Mouse (Mus musculus) small intestine, adult 2 months (tissue): ENCODE measurements around the gene Pml. TPM values are rescaled to one million over a fixed set of nuclear protein-coding genes. Genes with fewer than 3 reads are reported as not detected.

Experiments used
- H3K27ac ChIP-seq: fragments of 200-500 bp; 2 replicates; pipeline ENCODE4 v1.5.1; 2012; ENCODE audit warnings: low read depth, low read length, control low read depth, inconsistent platforms; ENCODE audit not compliant: insufficient read depth
- H3K27me3 ChIP-seq: fragments of 200-500 bp; 2 replicates; pipeline ENCODE4 v1.6.1; 2012; ENCODE audit warnings: mild to moderate bottlenecking, moderate library complexity, low read length, inconsistent platforms; ENCODE audit not compliant: control insufficient read depth, insufficient read depth
- H3K36me3 ChIP-seq: fragments of 200-500 bp; 2 replicates; pipeline ENCODE4 v1.6.1; 2012; ENCODE audit warnings: mild to moderate bottlenecking, low read length, control low read depth, inconsistent platforms; ENCODE audit not compliant: control insufficient read depth, insufficient read depth
- H3K4me1 ChIP-seq: fragments of 200-500 bp; 2 replicates; pipeline ENCODE4 v1.6.1; 2012; ENCODE audit warnings: low read length, inconsistent platforms, mixed read lengths; ENCODE audit not compliant: control insufficient read depth, insufficient read depth, insufficient read length
- H3K4me3 ChIP-seq: fragments of 200-500 bp; 2 replicates; pipeline ENCODE4 v1.5.1; 2012; ENCODE audit warnings: low read depth, mild to moderate bottlenecking, control low read depth, inconsistent platforms, low read length, moderate library complexity
- CTCF ChIP-seq: fragments of 200-500 bp; IDR thresholded peaks from 2 replicates; pipeline ENCODE4 v1.5.1; 2012; ENCODE audit warnings: low read depth, mild to moderate bottlenecking, control low read depth, inconsistent platforms, low read length, moderate library complexity, mixed read lengths; ENCODE audit not compliant: insufficient replicate concordance, insufficient read length; ENCODE audit errors: extremely low read depth
- POLR2A ChIP-seq: fragments of 200-500 bp; IDR thresholded peaks from 2 replicates; pipeline ENCODE4 v1.6.1; 2012; ENCODE audit warnings: low read depth, mild to moderate bottlenecking, control low read depth, inconsistent platforms, low read length, moderate library complexity
- WGBS: fragments of 180-500 bp; shearing (Covaris S2); methylation state at CpG from one replicate; pipeline ENCODE4 v1.1.7; 2018; 5-methylcytosine and 5-hydroxymethylcytosine counted together
- polyA plus RNA-seq: library from polyadenylated mRNA; depleted of rRNA; stranded (reverse); fragments of >200 nt; gene quantifications from 2 replicates; pipeline ENCODE4 v1.2.3, GENCODE M21; 2012; rRNA removed

Pml gene
- polyA plus RNA-seq, 1 experiment = 45.0 TPM

DNA sequence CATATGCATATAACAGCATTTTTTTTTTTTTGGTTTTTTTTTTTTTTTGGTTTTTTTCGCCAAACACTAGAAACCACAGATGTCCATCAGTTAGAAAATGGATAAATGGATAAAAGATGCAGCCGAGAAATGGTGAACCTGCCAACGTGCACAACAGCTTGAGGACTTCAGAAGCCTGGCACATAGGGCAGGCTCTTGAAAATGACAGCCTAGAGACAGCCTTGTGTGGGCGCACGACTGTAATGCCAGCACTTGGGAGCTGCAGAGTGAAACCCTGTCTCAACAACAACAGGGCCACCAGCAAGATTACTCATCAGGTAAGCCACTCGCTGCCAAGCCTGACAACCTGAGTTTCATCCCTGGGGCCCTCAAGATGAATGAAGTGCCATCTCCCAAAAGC, 80.2 kb downstream of the Pml start:
- WGBS = 85% methylated on average over 6 of the region's 6 CpGs
- no peaks in the 10 kb centered on the region for H3K4me1 ChIP-seq
- TF ChIP-seq CTCF (no peak), POLR2A (no peak)

DNA sequence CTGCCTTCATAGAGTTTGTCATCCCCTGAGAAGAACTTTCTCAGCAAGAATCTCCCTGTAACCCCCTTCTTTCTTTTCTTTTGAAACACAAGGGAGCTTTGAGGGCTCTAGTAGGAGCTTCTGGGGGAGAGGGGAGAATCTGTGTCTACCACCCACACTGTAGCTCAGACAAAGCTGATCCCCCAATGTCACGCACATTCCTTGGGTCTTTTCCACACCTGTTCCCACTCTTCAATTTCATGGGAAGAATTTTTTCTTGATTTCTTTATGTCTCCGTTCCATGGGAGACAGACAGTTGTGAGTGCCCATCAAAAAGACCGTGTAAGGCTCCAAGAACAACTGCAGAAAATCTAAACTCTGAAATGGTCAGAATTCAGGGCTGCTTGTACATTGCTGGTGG, 80.7 kb downstream of the Pml start:
- H3K36me3 ChIP-seq = no peaks in the 10 kb centered on the region
- H3K27ac ChIP-seq = no peak overlapping the region
- 84% methylated on average over 3 of the region's 3 CpGs for whole genome bisulfite sequencing
- H3K4me3 ChIP-seq = no peak overlapping the region
- H3K4me1 ChIP-seq = no peaks in the 10 kb centered on the region
- no peak for TF ChIP-seq CTCF
- no peak for TF ChIP-seq POLR2A
- no peaks in the 10 kb centered on the region; the same call in 1 of the 2 replicates for H3K27me3 ChIP-seq

More for the DNA sequence above, 80.2 kb downstream of the Pml start:
- Histone ChIP-seq H3K27me3 (no peaks in the 10 kb centered on the region; the same call in 1 of the 2 replicates), H3K27ac (no peak overlapping the region), H3K36me3 (no peaks in the 10 kb centered on the region), H3K4me3 (no peak overlapping the region)

Other genes starting within 250 kb of the Pml start
- 0.19 and 0.27 TPM in 2 replicates for gene Cyp11a1, start 243.4 kb downstream of the Pml start, polyA plus RNA-seq
- 0.83 and 1.7 TPM in 2 replicates for gene Stra6, start 186.0 kb downstream of the Pml start, polyA plus RNA-seq
- not detected in 2 replicates for gene Ccdc33, start 131.0 kb downstream of the Pml start, polyA plus RNA-seq
- gene Islr, start 45.5 kb downstream of the Pml start, polyA plus RNA-seq = 27.5 and 31.4 TPM in 2 replicates
- 0.91 and 1.3 TPM in 2 replicates for gene Islr2, start 45.5 kb downstream of the Pml start, polyA plus RNA-seq
- 9.9 and 21.3 TPM in 2 replicates for gene Stoml1, start 3.4 kb upstream of the Pml start, polyA plus RNA-seq
- 15.6 and 26.7 TPM in 2 replicates for gene Loxl1, start 63.4 kb upstream of the Pml start, polyA plus RNA-seq
- not detected in 2 replicates for gene Tbc1d21, start 120.7 kb upstream of the Pml start, polyA plus RNA-seq
- gene Insyn1, start 238.8 kb upstream of the Pml start, polyA plus RNA-seq = 1.0 and 1.1 TPM in 2 replicates